Mouse (Mus musculus) megakaryocyte, adult 5-6 weeks (primary cell): ENCODE measurements around the gene Krtap9-1. TPM values are rescaled to one million over a fixed set of nuclear protein-coding genes. Genes with fewer than 3 reads are reported as not detected.
"Not testable (repeated sequence)": the region's sequence is repeated elsewhere in the genome, so short reads cannot be mapped to it uniquely, and the experiment has no call there.

Experiments
- ATAC-seq: 2 replicates; pipeline ENCODE4 v1.8.0; 2016; ENCODE audit warnings: mild to moderate bottlenecking, inconsistent platforms; ENCODE audit not compliant: poor library complexity, severe bottlenecking
- total RNA-seq, 2 experiments: library from RNA; stranded (forward) in 1 of 2; stranded (reverse) in 1 of 2; fragments of 153-499, 151-499 nt in 1 of 2; fragments of 221-1000, 200-1000 nt in 1 of 2; gene quantifications; 2 replicates each; pipeline versions ENCODE4 v1.2.3 to v1.2.4; 2015 to 2017

Krtap9-1 gene
- total RNA-seq (2015) (not detected in 2 replicates), total RNA-seq (2017) (not detected in 2 replicates)

DNA sequence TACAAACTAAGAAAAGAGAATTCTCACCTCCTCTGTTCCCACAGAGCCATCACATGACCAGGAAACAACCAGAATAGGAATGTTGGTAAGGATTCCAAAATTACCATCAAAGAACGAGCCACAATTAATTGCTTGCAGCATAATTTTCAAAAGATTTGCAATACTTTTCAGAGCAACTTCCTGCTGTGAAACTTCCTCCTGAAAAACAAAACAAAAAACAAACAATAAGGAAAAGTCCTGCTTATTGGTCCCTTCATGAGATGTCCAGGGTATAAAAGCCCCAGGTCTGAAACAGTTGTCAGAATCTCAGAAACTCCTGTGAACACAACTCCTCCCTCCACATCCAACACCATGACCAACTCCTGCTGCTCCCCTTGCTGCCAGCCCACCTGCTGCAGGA, at the start of gene Krtap9-1:
TSS of gene Krtap9-1 (plus strand) at position 301 of the 400 bp plus-strand sequence.
- ATAC-seq = not testable (repeated sequence)

DNA sequence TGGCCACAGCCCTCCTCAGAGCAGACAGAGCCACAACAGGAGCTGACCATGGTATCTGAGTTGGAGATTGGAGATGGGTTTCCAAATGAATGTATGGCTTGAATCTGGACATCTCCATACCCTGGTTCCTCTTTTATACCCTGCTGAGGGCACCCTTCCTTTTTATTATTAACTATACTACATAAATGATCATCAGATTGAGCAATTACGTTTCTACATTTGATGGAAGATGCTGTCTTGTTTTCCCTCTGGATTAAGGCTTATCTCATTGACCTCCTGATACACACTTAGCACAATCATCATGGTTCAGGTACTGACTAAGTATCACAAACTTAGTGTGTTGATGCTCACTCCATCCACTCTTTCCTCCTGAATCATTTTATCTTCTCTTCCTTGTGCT, 35.2 kb upstream of the Krtap9-1 start, which contains the start of gene 2300003K06Rik:
TSS of gene 2300003K06Rik (minus strand) at position 101 of the 400 bp plus-strand sequence.
- ATAC-seq = no peak

DNA sequence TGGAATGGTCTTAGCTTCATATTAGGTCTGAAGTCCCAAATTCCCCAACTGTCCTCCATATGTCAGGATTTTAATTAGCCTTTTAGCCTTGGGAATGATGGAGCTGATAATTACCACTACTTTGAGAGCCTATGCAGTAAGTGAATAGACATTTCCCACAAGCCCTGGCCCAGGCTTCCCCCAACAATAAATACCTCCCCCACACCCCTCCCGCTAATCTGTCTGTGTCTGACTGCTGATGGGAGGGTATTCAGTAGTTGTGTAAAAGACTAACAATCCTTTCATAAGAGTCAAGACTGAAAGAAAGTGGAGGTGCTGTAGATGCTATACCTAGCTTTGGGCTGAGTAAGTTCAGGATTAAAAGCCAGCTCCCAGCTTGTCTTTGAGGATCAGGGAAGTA, 31.0 kb upstream of the Krtap9-1 start:
- no peak for ATAC-seq

DNA sequence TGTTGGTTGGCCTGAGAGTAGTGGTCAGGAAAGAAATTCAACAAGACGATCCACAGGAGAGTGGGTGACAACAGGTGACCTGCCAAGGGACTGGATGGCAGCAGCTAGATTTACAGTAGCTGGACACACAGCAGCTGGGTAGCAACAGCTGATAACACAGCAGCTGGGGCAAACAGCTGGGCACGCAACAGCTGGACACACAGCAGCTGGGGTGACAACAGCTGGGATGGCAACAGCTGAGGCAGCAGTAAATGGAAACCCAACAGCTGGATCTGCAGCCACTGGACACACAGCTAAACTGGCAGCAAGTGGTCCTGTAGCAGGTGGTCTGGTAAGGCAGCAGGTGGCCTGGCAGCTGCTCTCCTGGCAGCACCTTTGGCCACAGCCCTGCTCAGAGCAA, 26.4 kb upstream of the Krtap9-1 start:
- ATAC-seq = no peak

DNA sequence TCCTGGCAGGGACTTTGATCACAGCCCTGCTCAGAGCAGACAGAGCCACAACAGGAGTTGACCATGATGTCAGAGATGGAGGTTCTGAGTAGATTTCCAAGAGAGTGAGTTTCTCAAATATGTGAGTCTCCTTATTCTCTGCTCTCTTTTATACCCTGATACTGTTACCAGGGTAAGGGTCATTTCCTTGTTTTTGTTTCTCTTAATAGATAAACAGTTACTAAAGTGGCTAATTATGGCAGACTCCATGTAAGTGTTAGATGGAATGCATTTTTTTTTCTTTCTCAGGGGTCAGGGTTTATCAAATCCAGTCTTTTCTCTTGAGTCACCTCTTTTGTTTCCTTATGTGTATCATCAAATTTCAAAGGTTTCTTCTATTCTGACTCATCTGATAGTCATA, 21.7 kb upstream of the Krtap9-1 start, which contains the start of gene Krtap4-16:
TSS of gene Krtap4-16 (minus strand) at position 101 of the 400 bp plus-strand sequence.
- no peak for ATAC-seq

DNA sequence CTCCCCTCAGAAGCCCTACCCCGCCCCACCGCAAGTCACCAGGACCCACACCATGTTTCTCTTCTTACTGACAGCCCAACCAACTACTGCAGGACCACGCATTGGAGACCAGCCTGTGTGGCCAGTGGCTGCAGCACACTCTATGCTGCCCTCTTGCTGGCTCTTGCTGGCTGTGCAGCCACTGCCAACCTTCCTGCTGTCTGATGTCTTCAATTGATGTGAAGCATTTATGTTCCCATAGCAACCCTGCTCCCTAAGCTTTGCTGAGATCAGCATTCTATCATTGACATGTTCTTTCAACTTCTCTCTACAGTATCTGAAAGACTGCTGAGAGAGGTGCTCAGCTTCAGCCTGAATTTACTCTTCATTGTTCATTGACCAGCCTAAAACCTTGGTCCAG, 19.1 kb upstream of the Krtap9-1 start:
- ATAC-seq = no peak

DNA sequence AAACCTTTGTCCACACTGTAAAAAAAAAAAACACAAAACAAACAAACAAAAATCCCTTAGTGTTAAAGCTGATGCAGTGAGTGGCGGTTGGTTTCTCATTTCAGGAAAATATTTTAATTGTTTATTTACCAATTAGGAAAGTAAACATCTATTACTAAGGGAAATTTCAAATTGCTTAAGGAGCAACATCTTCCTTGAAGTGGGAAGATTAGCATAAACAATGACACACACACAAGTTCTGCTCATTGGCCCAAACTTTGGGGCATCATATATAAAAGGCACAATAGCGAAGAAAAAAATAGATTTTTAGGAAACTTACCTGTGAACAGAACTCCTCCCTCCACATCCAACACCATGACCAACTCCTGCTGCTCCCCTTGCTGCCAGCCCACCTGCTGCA, 15.6 kb upstream of the Krtap9-1 start, which contains the start of gene Gm11568:
TSS of gene Gm11568 (plus strand) at position 301 of the 400 bp plus-strand sequence.
- no peak for ATAC-seq

DNA sequence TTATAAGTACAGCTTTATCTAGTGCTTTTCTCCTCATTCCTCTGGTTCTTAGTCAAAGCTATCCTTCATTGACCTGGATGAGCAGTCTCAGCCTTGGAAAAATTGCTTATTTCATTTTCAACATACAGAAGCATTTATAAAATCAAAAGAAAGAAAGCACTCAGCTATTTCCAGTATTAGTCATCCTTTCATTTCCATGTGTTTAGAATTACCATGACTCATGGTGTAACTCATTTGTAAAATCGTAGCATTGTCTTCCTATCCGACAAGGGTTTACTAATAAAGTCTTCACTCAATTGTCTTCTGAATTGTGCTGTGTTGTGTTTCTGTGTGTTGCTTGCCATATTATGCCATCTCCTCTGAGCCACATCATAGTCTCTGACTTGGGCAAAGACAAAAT, 14.4 kb upstream of the Krtap9-1 start:
- ATAC-seq = no peak

DNA sequence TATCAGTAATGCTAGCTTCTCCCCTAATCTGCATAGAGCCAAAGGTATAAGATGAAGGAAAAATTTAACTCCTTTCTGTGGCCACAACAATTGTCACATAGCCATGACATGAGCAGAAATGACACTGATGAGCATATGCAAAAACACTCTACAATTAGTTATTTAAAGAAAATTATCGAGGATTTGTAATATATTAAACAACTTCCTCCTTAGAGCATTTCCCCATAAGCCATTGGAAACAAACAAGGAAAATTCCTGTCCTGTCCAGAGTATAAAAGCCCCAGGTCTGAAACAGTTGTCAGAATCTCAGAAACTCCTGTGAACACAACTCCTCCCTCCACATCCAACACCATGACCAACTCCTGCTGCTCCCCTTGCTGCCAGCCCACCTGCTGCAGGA, 9.0 kb upstream of the Krtap9-1 start, which contains the start of gene Gm11559:
TSS of gene Gm11559 (plus strand) at position 301 of the 400 bp plus-strand sequence.
- ATAC-seq = not testable (repeated sequence)

DNA sequence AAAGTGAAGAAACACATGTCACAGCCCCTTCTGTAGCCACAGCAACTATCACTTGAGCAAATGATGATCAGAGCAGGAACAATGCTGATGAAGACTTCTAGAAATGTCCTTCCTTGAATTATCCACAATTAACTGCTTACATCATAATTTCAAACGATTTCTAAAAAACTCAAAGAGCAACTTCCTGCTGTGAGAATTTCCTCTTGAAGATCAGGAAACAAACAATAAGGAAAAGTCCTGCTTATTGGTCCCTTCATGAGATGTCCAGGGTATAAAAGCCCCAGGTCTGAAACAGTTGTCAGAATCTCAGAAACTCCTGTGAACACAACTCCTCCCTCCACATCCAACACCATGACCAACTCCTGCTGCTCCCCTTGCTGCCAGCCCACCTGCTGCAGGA, 5.7 kb downstream of the Krtap9-1 start, which contains the start of gene Gm11567:
TSS of gene Gm11567 (plus strand) at position 301 of the 400 bp plus-strand sequence.
- not testable (repeated sequence) for ATAC-seq

DNA sequence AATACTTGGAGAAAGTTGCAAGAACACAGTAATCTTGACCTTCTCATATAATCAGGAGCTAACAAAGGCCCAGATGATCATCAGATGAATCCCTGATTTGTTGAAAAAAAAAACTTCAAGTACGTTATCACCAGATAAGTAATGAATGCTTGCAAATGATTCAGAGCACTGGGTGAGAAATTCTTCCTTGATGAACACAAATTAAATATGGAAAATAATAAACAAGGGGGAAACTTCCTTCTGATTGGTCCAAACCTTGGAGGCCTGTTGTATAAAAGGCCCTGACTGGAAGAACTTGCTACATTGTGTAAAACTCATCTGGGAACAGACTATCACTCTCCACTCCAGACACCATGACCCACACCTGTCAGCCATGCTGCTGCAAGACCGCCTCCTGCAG, 34.4 kb downstream of the Krtap9-1 start, which contains the start of gene Krtap31-1:
TSS of gene Krtap31-1 (plus strand) at position 301 of the 400 bp plus-strand sequence.
- no peak for ATAC-seq

DNA sequence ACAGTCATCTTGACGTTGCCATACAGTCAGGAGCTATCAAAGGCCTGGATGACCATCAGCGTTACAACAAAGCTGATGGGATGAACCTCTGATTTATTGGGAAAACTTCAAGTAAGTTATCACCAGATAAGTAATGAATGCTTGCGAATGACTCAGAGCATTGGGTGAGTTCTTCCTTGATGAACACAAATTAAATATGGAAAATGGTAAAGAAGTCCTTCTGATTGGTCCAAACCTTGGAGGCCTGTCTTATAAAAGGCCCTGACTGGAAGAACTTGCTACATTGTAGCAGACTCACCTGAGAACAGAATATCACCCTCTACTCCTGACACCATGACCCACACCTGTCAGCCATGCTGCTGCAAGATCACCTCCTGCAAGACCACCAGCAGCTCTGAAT, 41.3 kb downstream of the Krtap9-1 start, which contains the start of gene Gm11565:
TSS of gene Gm11565 (plus strand) at position 301 of the 400 bp plus-strand sequence.
- no peak for ATAC-seq

Other genes with a start within 250 kb of the Krtap9-1 start
Only the 30 nearest of the 36 such genes appear.
- not detected in 2 replicates for gene Gm11563, start 214.4 kb upstream of the Krtap9-1 start, total RNA-seq (2015)
- gene Gm11563, start 214.4 kb upstream of the Krtap9-1 start, total RNA-seq (2017) = not detected in 2 replicates
- not detected in 2 replicates for gene Krtap4-6, start 207.4 kb upstream of the Krtap9-1 start, total RNA-seq (2015)
- not detected in 2 replicates for gene Krtap4-6, start 207.4 kb upstream of the Krtap9-1 start, total RNA-seq (2017)
- gene Gm14190, start 182.6 kb upstream of the Krtap9-1 start, total RNA-seq (2015) = not detected in 2 replicates
- gene Gm14190, start 182.6 kb upstream of the Krtap9-1 start, total RNA-seq (2017) = not detected in 2 replicates
- gene Gm14180, start 139.1 kb upstream of the Krtap9-1 start, total RNA-seq (2015) = not detected in 2 replicates
- not detected in 2 replicates for gene Gm14180, start 139.1 kb upstream of the Krtap9-1 start, total RNA-seq (2017)
- not detected in 2 replicates for gene Gm11595, start 100.5 kb upstream of the Krtap9-1 start, total RNA-seq (2015)
- gene Gm11595, start 100.5 kb upstream of the Krtap9-1 start, total RNA-seq (2017) = not detected in 2 replicates
- not detected in 2 replicates for gene Krtap4-8, start 92.7 kb upstream of the Krtap9-1 start, total RNA-seq (2015)
- gene Krtap4-8, start 92.7 kb upstream of the Krtap9-1 start, total RNA-seq (2017) = not detected in 2 replicates
- gene Krtap4-9, start 88.2 kb upstream of the Krtap9-1 start, total RNA-seq (2015) = not detected in 2 replicates
- gene Krtap4-9, start 88.2 kb upstream of the Krtap9-1 start, total RNA-seq (2017) = not detected in 2 replicates
- gene Gm11596, start 79.9 kb upstream of the Krtap9-1 start, total RNA-seq (2015) = not detected in 2 replicates
- gene Gm11596, start 79.9 kb upstream of the Krtap9-1 start, total RNA-seq (2017) = not detected in 2 replicates
- not detected in 2 replicates for gene Gm11569, start 74.5 kb upstream of the Krtap9-1 start, total RNA-seq (2015)
- not detected in 2 replicates for gene Gm11569, start 74.5 kb upstream of the Krtap9-1 start, total RNA-seq (2017)
- gene Gm11554, start 68.9 kb upstream of the Krtap9-1 start, total RNA-seq (2015) = not detected in 2 replicates
- gene Gm11554, start 68.9 kb upstream of the Krtap9-1 start, total RNA-seq (2017) = not detected in 2 replicates
- gene Krtap4-13, start 63.5 kb upstream of the Krtap9-1 start, total RNA-seq (2015) = not detected in 2 replicates
- not detected in 2 replicates for gene Krtap4-13, start 63.5 kb upstream of the Krtap9-1 start, total RNA-seq (2017)
- gene Gm11564, start 57.7 kb upstream of the Krtap9-1 start, total RNA-seq (2015) = not detected in 2 replicates
- not detected in 2 replicates for gene Gm11564, start 57.7 kb upstream of the Krtap9-1 start, total RNA-seq (2017)
- not detected in 2 replicates for gene 2300003K06Rik, start 35.3 kb upstream of the Krtap9-1 start, total RNA-seq (2015)
- not detected in 2 replicates for gene 2300003K06Rik, start 35.3 kb upstream of the Krtap9-1 start, total RNA-seq (2017)
- not detected in 2 replicates for gene Krtap4-16, start 21.8 kb upstream of the Krtap9-1 start, total RNA-seq (2015)
- gene Krtap4-16, start 21.8 kb upstream of the Krtap9-1 start, total RNA-seq (2017) = not detected in 2 replicates
- not detected in 2 replicates for gene Gm11568, start 15.5 kb upstream of the Krtap9-1 start, total RNA-seq (2015)
- gene Gm11568, start 15.5 kb upstream of the Krtap9-1 start, total RNA-seq (2017) = not detected in 2 replicates
- gene Gm11559, start 8.9 kb upstream of the Krtap9-1 start, total RNA-seq (2015) = not detected in 2 replicates
- gene Gm11559, start 8.9 kb upstream of the Krtap9-1 start, total RNA-seq (2017) = not detected in 2 replicates
- not detected in 2 replicates for gene Gm11567, start 5.8 kb downstream of the Krtap9-1 start, total RNA-seq (2015)
- gene Gm11567, start 5.8 kb downstream of the Krtap9-1 start, total RNA-seq (2017) = not detected in 2 replicates
- not detected in 2 replicates for gene Krtap31-1, start 34.5 kb downstream of the Krtap9-1 start, total RNA-seq (2015)
- gene Krtap31-1, start 34.5 kb downstream of the Krtap9-1 start, total RNA-seq (2017) = not detected in 2 replicates
- not detected in 2 replicates for gene Gm11565, start 41.4 kb downstream of the Krtap9-1 start, total RNA-seq (2015)
- gene Gm11565, start 41.4 kb downstream of the Krtap9-1 start, total RNA-seq (2017) = not detected in 2 replicates
- not detected in 2 replicates for gene Krtap31-2, start 62.9 kb downstream of the Krtap9-1 start, total RNA-seq (2015)
- not detected in 2 replicates for gene Krtap31-2, start 62.9 kb downstream of the Krtap9-1 start, total RNA-seq (2017)
- gene Krtap9-5, start 75.1 kb downstream of the Krtap9-1 start, total RNA-seq (2015) = not detected in 2 replicates
- gene Krtap9-5, start 75.1 kb downstream of the Krtap9-1 start, total RNA-seq (2017) = not detected in 2 replicates
- not detected in 2 replicates for gene Krtap29-1, start 105.7 kb downstream of the Krtap9-1 start, total RNA-seq (2015)
- gene Krtap29-1, start 105.7 kb downstream of the Krtap9-1 start, total RNA-seq (2017) = not detected in 2 replicates
- gene Krtap16-1, start 113.2 kb downstream of the Krtap9-1 start, total RNA-seq (2015) = not detected in 2 replicates
- not detected in 2 replicates for gene Krtap16-1, start 113.2 kb downstream of the Krtap9-1 start, total RNA-seq (2017)
- gene Krtap17-1, start 120.6 kb downstream of the Krtap9-1 start, total RNA-seq (2015) = not detected in 2 replicates
- not detected in 2 replicates for gene Krtap17-1, start 120.6 kb downstream of the Krtap9-1 start, total RNA-seq (2017)
- gene Krt33a, start 142.8 kb downstream of the Krtap9-1 start, total RNA-seq (2015) = not detected in 2 replicates
- gene Krt33a, start 142.8 kb downstream of the Krtap9-1 start, total RNA-seq (2017) = not detected in 2 replicates
- not detected in 2 replicates for gene Krt33b, start 156.5 kb downstream of the Krtap9-1 start, total RNA-seq (2015)
- gene Krt33b, start 156.5 kb downstream of the Krtap9-1 start, total RNA-seq (2017) = not detected in 2 replicates
- not detected in 2 replicates for gene Krt34, start 168.2 kb downstream of the Krtap9-1 start, total RNA-seq (2015)
- gene Krt34, start 168.2 kb downstream of the Krtap9-1 start, total RNA-seq (2017) = not detected in 2 replicates
- not detected in 2 replicates for gene Krt31, start 177.2 kb downstream of the Krtap9-1 start, total RNA-seq (2015)
- gene Krt31, start 177.2 kb downstream of the Krtap9-1 start, total RNA-seq (2017) = not detected in 2 replicates
- gene Krt32, start 214.8 kb downstream of the Krtap9-1 start, total RNA-seq (2015) = not detected in 2 replicates
- not detected in 2 replicates for gene Krt32, start 214.8 kb downstream of the Krtap9-1 start, total RNA-seq (2017)
- not detected in 2 replicates for gene Krt35, start 222.9 kb downstream of the Krtap9-1 start, total RNA-seq (2015)
- gene Krt35, start 222.9 kb downstream of the Krtap9-1 start, total RNA-seq (2017) = not detected in 2 replicates